Mouse (Mus musculus) heart, postnatal 36 days (tissue): ENCODE data around the gene Slc5a12. TPM values are rescaled to one million over a fixed set of nuclear protein-coding genes. Genes with fewer than 3 reads are reported as not detected.

Source experiments
- DNase-seq, 2 experiments: peaks; one replicate each; pipeline ENCODE4 v3.0.0; 2021 to 2022
- intact Hi-C: fragments of 180-260 bp; cut with DNase I; formaldehyde crosslinking; loops from one replicate; pipeline ENCODE4 v1.15.1; 2025
- total RNA-seq, 2 experiments: library from RNA; stranded (reverse); gene quantifications; 2 replicates each; pipeline ENCODE4 v1.2.3; 2021

Gene Slc5a12
- total RNA-seq = not detected

DNA sequence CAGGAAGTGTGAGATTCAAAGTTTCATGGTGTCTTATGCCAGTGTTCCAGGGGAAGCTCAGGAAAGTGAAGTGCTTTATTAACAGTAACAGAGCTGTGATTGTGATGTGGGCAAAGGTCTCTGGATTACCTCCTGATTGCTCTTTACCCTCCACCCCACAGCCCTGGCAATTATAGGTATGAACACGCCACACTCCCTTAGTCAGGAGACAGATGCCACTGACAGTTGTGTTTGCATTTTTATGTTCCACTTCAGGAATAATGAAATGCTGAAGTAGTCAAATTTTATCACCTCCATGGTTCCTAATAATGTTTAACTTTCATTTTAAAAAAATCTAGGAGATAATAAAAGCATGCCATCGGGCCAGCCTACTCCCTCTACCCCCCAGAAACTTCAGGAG lies at the start of gene Slc5a12:
Gene Slc5a12 (plus strand): TSS at position 367 of the 400 bp plus-strand sequence.
- intact Hi-C loops = no loop called here

DNA sequence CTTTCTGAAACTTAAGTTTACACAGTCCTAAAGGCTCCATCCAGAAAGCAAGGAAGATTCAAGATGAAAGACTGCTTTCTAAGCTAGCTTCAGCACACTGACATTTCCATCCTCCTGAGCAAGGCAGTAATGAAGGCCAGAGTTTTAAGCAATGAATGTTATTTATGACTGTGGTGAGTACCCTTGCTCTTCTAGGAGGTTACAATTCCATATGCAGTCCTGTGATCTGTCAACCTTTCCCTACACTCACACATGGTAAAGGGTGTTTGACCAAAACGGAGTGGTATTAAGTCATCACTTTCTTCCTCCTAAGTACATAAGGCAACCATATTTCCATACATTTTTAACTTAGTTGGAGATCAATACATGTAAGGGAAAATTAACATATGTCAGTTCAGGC lies 41.0 kb upstream of the Slc5a12 start:
- no peak for DNase-seq
- intact Hi-C loops = no loop called here

More for the DNA sequence above, at the start of gene Slc5a12:
- no peak for DNase-seq

DNA sequence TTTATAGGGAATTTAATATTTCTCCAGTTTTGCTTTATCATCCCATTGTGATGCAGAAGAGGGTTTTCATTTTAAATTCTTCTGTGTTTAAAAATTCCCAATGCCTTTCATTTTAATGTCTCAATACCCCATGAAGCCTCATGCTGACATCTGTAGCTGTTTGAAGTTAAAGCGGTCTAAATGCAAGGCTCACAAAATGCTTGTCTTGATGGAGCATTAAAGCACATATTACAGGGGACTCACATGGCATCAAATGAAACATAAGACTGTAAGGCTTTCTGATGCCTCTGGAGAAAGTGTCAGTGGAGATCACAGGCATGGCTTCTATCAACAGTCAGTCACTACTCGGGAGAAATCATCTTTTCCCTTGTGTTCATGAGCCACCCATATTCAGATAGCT lies 34.5 kb upstream of the Slc5a12 start:
- no peak for DNase-seq
- intact Hi-C loops = loop anchor here (10.0 kb wide), 1 partner anchor 198 kb away; the partner anchor contains the start of gene Fibin

DNA sequence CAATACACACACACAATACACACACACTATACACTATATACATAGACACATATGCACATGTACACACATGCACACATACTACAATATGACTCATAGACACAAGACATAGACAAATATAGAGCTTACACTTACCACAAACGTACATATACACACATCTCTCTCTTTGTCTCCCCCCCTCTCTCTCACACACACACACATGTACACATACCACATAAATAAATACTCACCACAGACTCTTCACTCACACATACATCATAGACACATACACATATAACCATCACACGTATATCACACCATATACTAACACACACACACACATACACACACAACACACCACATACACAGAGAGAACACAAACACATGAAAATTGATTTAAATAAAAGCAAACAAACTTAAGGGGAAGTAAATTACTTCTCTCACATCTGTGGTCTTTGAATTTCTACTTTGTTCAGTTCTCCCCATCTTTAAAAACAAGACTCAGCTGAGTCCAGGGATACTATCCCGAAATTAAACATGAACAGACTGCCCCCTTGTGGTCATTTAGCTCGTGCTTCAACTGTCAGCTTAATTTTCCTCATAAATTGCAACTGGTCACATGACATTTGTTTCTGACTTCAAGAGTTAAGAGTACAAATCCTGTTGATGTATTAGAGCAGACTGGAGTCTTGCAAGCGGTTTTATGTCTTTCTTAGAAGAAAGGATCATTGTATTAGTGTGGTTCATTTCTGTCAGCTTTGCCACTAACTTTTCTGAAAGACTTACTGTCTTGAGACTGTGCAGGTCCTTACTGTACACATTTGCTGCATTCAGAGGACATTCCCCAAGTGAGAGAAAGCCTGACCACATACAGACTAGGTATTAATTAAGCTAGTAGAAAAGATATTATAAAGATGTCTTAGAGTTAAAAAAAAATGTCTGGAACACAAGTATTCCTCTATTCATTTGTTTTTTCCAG lies 32.1 kb upstream of the Slc5a12 start:
- intact Hi-C loops = loop anchor here (1.0 to 10.0 kb wide), 4 partner anchors 200 to 678 kb away; partner anchors contain the start of gene Fibin
- DNase-seq = peak; percentile 43 to 47

DNA sequence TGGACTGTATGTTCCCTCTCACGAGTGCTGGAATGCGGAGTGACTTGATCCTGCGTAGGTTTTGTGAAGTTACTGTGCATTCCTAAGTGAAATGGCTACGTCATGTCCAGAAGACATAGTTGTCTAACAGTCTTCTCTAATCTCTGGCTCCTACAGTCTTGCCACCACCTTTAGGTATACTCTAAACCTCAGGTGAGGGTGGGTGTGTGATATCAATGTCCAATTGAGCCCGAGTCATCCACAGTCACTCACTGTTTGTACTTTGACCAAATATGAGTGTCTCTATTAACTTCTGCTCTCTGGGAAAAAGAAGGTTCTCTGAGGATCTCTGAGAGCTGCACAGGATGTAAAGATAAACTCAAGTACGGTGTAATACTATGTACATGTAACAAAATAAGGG lies 10.4 kb upstream of the Slc5a12 start:
- DNase-seq = no peak
- intact Hi-C loops = no loop called here

DNA sequence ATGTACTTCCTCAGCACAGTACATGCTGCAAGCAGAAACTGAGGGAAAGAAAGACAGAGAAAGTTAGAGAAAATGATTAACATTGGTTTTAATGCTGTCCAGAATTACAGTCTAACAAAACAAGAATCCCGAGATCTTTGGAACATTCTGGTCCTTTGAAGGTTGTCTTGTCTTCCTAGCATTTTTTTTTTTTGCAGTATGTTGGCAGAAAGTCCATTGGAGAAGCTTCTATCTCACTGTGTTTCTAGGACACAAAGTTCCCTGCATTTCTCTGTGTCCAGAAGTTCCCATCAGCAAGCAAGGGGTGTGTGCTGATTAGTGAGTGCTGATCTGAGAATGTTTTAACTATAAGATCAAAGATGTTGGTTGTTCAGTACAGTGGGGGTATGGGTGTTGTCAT lies 7.1 kb upstream of the Slc5a12 start:
- intact Hi-C loops = no loop called here
- no peak for DNase-seq

DNA sequence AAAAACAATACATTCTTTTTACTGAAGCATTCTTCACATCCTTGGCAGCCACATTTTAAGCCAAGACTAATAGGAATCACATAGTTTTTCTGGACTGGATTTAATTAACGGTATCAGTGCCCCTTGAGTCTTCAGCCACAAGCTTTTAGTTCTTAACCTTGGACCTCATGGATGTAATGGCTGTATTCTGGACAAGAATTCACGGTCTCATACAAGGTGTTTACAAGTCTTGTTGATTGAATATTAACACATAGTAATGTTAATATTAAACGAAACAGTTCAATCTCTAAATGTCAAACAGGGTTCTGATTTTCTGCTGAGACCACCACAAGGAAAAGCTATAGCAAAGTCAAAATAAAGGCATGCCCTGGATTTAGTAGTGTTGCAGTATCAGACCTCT lies 4.8 kb upstream of the Slc5a12 start:
- DNase-seq = no peak
- intact Hi-C loops = no loop called here

DNA sequence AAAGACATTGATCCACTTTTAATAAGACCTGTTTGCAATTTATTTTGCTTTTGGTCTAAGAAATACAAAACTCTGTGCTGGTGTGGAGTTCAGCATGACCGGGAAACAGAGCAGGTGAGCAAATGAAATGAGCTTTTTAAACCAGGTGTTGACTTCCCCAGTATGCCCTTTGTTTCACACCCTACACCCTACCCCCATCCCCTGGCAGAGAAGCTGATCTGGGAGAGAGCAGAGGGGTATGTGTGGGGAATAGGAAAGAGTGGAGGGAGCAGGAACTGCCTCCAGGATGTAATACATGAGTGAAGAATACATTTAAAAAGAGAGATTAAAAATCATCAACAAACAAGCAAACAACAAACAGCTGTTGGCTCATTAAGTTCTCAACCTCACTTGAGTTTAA lies 47.3 kb downstream of the Slc5a12 start:
- no peak for DNase-seq
- intact Hi-C loops = no loop called here

DNA sequence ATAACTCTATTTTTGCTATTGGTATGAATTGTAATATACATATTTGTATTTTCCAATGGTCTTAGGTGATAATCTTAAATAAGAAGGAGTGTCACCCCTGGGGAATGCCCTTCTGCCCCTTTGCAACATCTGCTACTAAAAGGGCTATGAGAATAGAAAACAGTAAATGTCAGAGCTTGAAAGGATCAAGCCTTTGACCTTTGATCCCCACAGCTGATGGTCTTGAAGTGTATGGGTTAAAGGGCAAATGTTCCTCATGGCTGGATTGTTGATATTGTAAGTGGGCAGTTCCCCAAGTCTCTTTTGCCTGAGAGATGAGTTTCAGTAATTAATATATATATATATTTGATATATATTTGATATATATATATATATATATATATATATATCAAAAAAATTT lies 47.7 kb downstream of the Slc5a12 start:
- DNase-seq = no peak
- intact Hi-C loops = no loop called here

DNA sequence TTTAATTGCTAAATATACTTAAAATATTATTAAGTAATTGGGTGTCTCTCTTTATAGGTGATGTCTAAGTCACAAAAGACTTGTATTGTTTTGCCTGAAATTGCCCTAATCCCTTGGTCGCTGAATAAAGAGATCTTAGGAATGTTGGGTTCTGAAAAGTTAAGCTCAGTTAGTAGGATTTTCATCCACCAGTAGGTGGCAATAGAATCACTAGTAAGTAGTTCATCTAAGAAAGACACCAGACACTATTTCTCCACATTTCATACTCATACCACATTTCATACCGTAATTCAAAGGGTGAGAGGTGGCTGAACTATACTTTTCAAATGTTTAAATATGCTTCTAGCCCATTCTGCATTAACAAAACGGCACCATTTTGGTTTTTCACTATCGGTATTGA lies 66.2 kb downstream of the Slc5a12 start:
- DNase-seq = no peak
- intact Hi-C loops = loop anchor here (5.0 kb wide), 1 partner anchor 394 kb away; no protein-coding TSS in a partner anchor

DNA sequence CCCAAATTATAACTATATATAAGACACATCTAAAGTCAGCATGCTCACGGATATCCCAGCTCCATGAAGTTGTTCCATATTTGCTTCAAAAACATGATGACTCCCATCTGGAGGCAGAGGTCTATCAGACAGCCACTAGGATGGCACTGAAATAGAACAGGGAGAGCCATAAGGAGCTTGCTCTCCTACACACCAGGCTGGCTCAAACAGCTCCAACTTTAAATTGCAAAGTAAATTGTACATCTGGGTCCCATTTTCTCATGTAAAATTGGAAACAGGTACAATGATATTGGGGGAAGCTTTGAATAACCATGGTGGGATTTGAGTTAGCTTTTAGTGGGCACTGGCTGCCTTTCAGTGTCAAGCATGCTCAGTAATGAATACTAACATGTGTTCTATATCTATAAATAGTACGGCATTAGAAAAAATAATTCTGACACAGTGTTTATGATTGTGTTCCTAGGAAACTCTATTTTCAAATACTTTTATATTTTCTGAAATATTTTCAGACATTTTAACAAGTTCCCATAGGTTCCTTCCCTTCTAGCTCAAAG lies 74.0 kb downstream of the Slc5a12 start:
- DNase-seq = no peak
- intact Hi-C loops = no loop called here

Other genes starting within 250 kb of the Slc5a12 start
- 1 to 10 TPM; 8.2 to 8.5 TPM for gene Fibin, start 234.1 kb upstream of the Slc5a12 start, total RNA-seq
- not detected for gene Muc15, start 124.0 kb downstream of the Slc5a12 start, total RNA-seq